Mouse (Mus musculus) G1E (cell line): ENCODE data around the gene Ghr. TPM values are rescaled to one million over a fixed set of nuclear protein-coding genes. Genes with fewer than 3 reads are reported as not detected.

Experiments
- ATAC-seq: 2 replicates; pipeline ENCODE4 v1.8.0; 2016; ENCODE audit warnings: mild to moderate bottlenecking; ENCODE audit not compliant: insufficient number of reproducible peaks, poor library complexity, low FRiP score, severe bottlenecking; ENCODE audit errors: extremely low read depth
- DNase-seq: peaks from one replicate; pipeline ENCODE4 v3.0.0; 2012; ENCODE audit warnings: low spot score
- H3K27me3 ChIP-seq: 2 replicates; pipeline ENCODE4 v1.6.1; 2012; ENCODE audit warnings: mild to moderate bottlenecking, low read length, inconsistent platforms; ENCODE audit not compliant: insufficient read depth
- H3K36me3 ChIP-seq: replicated peaks from 2 replicates; pipeline ENCODE3; 2012; ENCODE audit warnings: mild to moderate bottlenecking, inconsistent platforms
- H3K4me1 ChIP-seq: 2 replicates; pipeline ENCODE4 v1.6.1; 2012; ENCODE audit warnings: low read depth, low read length, inconsistent platforms, mixed read lengths; ENCODE audit not compliant: insufficient read depth
- H3K4me3 ChIP-seq: 2 replicates; pipeline ENCODE4 v1.5.1; 2012; ENCODE audit warnings: low read depth, mild to moderate bottlenecking, inconsistent platforms, low read length, moderate library complexity, mixed read lengths
- H3K9me3 ChIP-seq: replicated peaks from 2 replicates; pipeline ENCODE4 v1.6.1; 2012; ENCODE audit warnings: inconsistent platforms
- CTCF ChIP-seq: IDR thresholded peaks from 2 replicates; pipeline ENCODE4 v1.5.1; 2012; ENCODE audit warnings: low read depth, low read length, inconsistent platforms, mixed read lengths
- GATA1 ChIP-seq: IDR thresholded peaks from 2 replicates; pipeline ENCODE4 v1.6.1; 2012; ENCODE audit warnings: borderline replicate concordance, low read length, inconsistent platforms, mixed read lengths
- GATA2 ChIP-seq: IDR thresholded peaks from 2 replicates; pipeline ENCODE4 v1.6.1; 2012; ENCODE audit warnings: low read depth, low read length, inconsistent platforms, borderline replicate concordance
- POLR2AphosphoS5 ChIP-seq: IDR thresholded peaks from 2 replicates; pipeline ENCODE4 v1.6.1; 2012; ENCODE audit warnings: low read depth, low read length, inconsistent platforms; ENCODE audit not compliant: insufficient replicate concordance
- TAL1 ChIP-seq: conservative IDR thresholded peaks from 2 replicates; pipeline ENCODE4 v1.6.1; 2012; ENCODE audit warnings: low read depth, low read length, inconsistent platforms, mixed read lengths
- polyA plus RNA-seq: library from polyadenylated mRNA; stranded (reverse); fragments of >175 nt; gene quantifications from 2 replicates; pipeline ENCODE4 v1.2.3, GENCODE M21; 2012
- total RNA-seq, 2 experiments: library from RNA; stranded (forward) in 1 of 2; stranded (reverse) in 1 of 2; fragments of 200-1000 nt in 1 of 2; fragments of >200 nt in 1 of 2; fragmentation: Nextera tagmentation in 1 of 2; gene quantifications; 2 replicates each; pipeline ENCODE4 v1.2.3; 2014 to 2017

The Ghr gene
- total and polyA plus RNA-seq, 3 experiments, result 0.66 TPM; not detected in 2

- Histone ChIP-seq H3K4me3 (no peak overlapping the region), H3K9me3 (no peaks in the 10 kb centered on the region), H3K4me1 (no peaks in the 10 kb centered on the region), H3K27me3 (no peaks in the 10 kb centered on the region), H3K36me3 (no peaks in the 10 kb centered on the region)
- DNase-seq (no peak), ATAC-seq (no peak)
- no peak for TF ChIP-seq GATA2
- no peak for TF ChIP-seq CTCF
- no peak for TF ChIP-seq GATA1
- no peak for TF ChIP-seq TAL1
- no peak for TF ChIP-seq POLR2AphosphoS5
Observed at GRCm38 (mm10) chr15:3444448-3445020, 138.8 kb downstream of the Ghr start.

- no peak overlapping the region for H3K4me3 ChIP-seq
- DNase-seq (peak; percentile 9), ATAC-seq (no peak)
- 0 out of 2 replicates have a peak, but pooled peaks have one; percentile 25 for TF ChIP-seq CTCF
- no peak for TF ChIP-seq POLR2AphosphoS5
- H3K36me3 ChIP-seq, result no peaks in the 10 kb centered on the region
- no peaks in the 10 kb centered on the region for H3K27me3 ChIP-seq
- no peaks in the 10 kb centered on the region for H3K9me3 ChIP-seq
- no peaks in the 10 kb centered on the region for H3K4me1 ChIP-seq
Observed at GRCm38 (mm10) chr15:3441506-3442286, 141.6 kb downstream of the Ghr start.

GRCm38 (mm10) chr15:3437381-3437780 lies 145.9 kb downstream of the Ghr start:
- Histone ChIP-seq H3K36me3 (no peaks in the 10 kb centered on the region), H3K4me3 (no peak overlapping the region), H3K27me3 (no peaks in the 10 kb centered on the region), H3K9me3 (no peaks in the 10 kb centered on the region), H3K4me1 (no peaks in the 10 kb centered on the region)
- ATAC-seq (no peak), DNase-seq (no peak)
- TF ChIP-seq GATA2 (no peak), GATA1 (no peak), CTCF (no peak), POLR2AphosphoS5 (no peak), TAL1 (no peak)

GRCm38 (mm10) chr15:3435637-3436036 lies 147.7 kb downstream of the Ghr start:
- no peak for TF ChIP-seq TAL1
- no peak for TF ChIP-seq GATA1
- TF ChIP-seq POLR2AphosphoS5, result no peak
- no peak for TF ChIP-seq CTCF
- TF ChIP-seq GATA2, result no peak
- no peaks in the 10 kb centered on the region for H3K36me3 ChIP-seq
- no peak overlapping the region for H3K4me3 ChIP-seq
- no peaks in the 10 kb centered on the region for H3K27me3 ChIP-seq
- no peaks in the 10 kb centered on the region for H3K9me3 ChIP-seq
- ATAC-seq, result no peak
- DNase-seq, result no peak
- no peaks in the 10 kb centered on the region for H3K4me1 ChIP-seq

GRCm38 (mm10) chr15:3434461-3434860 lies 148.8 kb downstream of the Ghr start:
- ATAC-seq, result no peak
- no peak overlapping the region for H3K4me3 ChIP-seq
- H3K4me1 ChIP-seq, result no peaks in the 10 kb centered on the region
- H3K9me3 ChIP-seq, result no peaks in the 10 kb centered on the region
- no peaks in the 10 kb centered on the region for H3K27me3 ChIP-seq
- TF ChIP-seq TAL1, result no peak
- no peak for TF ChIP-seq CTCF
- no peak for TF ChIP-seq POLR2AphosphoS5
- TF ChIP-seq GATA1, result no peak
- no peak for TF ChIP-seq GATA2
- H3K36me3 ChIP-seq, result no peaks in the 10 kb centered on the region
- DNase-seq, result no peak

GRCm38 (mm10) chr15:3433281-3433680 lies 150.0 kb downstream of the Ghr start:
- DNase-seq (no peak), ATAC-seq (no peak)
- Histone ChIP-seq H3K36me3 (no peaks in the 10 kb centered on the region), H3K4me1 (no peaks in the 10 kb centered on the region), H3K27me3 (no peaks in the 10 kb centered on the region), H3K4me3 (no peak overlapping the region), H3K9me3 (no peaks in the 10 kb centered on the region)
- TF ChIP-seq CTCF (no peak), GATA1 (no peak), POLR2AphosphoS5 (no peak), GATA2 (no peak), TAL1 (no peak)
